Mouse (Mus musculus): ENCODE results near the gene Scn1b.

DNA sequence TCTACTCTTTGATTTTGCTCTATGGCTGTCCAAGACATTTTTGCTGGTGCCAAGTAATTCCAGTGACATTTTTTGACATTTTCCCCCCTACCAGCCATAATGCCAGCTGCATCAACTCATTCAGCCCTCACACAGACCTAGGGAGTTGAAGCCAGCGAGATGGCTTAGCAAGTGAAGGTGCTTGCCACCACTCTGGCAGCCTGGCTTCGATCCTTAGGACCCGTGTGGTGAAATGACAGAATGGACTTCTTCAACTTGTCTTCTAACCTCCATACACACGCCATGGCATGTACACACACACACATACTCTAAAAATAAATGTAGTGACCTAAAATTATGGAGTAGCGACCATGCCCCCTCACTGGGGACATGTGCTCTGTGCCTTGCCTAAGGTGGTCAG lies 2.4 kb downstream of the Scn1b start:
- TF ChIP-seq KAT2A (IDR thresholded peaks at IDR 0.05; ENCODE audit: insufficient replicate concordance, low read length), result no peak
- TF ChIP-seq CTCF (conservative IDR thresholded peaks at IDR 0.05 in 1 of 2, IDR thresholded peaks at IDR 0.05 in 1 of 2; ENCODE audit: low read depth in 2 of 2, low read length in 2 of 2), result no peak
- TF ChIP-seq ELF1 (IDR thresholded peaks at IDR 0.05; ENCODE audit: low read depth, low read length), result no peak
- TF ChIP-seq ZNF384 (IDR thresholded peaks at IDR 0.05; ENCODE audit: low read depth, low read length), result peak; percentile 62; the same call in 1 of the 2 replicates
- TF ChIP-seq USF1 (IDR thresholded peaks at IDR 0.05; ENCODE audit: low read depth, low read length), result no peak
- no peak for TF ChIP-seq CHD2 (IDR thresholded peaks at IDR 0.05; ENCODE audit: low read length)
- TF ChIP-seq USF2 (conservative IDR thresholded peaks at IDR 0.05; ENCODE audit: low read depth, low read length), result no peak
- no peak for TF ChIP-seq POLR2A (IDR thresholded peaks at IDR 0.05; ENCODE audit: low read depth, low read length)
- TF ChIP-seq MXI1 (IDR thresholded peaks at IDR 0.05; ENCODE audit: low read depth, low read length), result no peak
